Mouse (Mus musculus): ENCODE data around the gene Reln.
A peak's percentile ranks its signal among the peaks of the same experiment; 100 is the strongest.

Reln gene

DNA sequence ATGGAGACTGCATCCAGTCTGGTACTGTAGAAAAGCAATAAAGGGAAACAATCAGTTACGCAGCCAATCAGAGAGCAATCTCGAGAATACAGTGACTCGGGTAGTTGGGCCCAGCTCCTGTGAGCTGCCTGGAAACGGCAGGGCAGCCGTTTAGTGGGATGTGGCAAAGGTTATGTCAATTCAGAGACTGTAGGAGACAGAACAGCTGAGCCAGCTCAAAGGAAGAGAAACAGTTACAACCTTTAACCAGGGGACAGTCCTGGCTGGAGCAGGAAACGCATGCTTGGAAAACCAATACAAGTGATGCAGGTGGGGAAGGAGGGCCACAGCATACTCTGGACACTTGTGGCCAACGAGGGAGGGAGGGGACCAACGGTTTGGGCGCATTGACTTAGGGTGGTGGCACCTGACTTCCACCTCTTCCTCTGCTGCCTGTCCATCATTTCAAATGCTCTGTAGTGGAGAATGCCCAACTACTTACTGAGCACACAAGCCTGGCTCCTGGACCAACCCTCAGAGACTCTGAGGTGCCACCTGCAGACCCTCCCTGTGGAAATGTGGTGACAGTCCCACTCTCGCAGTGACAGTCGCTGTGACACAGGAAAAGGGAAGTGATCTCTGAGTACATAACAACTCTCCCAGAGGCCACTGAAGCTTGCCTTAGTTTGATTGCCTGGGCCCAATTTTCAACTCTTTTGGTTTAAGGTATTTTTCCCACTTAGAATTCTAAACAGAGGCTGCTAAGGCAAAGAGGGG lies 337.0 kb downstream of the Reln start:
- DNase-seq (ENCODE audit: low spot score) = no peak

DNA sequence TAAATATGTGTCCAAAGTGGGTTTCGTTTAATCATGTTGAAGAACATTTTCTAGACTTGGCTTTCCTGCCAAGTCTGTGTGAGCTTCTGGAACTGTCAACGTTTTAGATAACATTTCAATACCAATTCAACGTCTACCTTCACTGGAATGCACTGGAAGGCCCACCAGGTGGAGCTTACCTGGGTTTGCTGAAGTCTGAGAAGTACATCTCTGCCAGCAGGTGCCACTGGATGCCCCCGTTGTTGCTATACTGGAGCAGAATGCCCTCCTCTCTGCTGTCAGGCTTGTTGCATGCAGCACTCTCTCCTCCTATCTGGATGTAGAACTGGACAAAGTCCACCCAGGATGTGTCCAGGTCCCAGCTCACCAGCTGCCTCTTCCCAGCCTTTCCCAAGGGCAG lies 340.6 kb downstream of the Reln start:
- no peak for DNase-seq (ENCODE audit: low spot score)

DNA sequence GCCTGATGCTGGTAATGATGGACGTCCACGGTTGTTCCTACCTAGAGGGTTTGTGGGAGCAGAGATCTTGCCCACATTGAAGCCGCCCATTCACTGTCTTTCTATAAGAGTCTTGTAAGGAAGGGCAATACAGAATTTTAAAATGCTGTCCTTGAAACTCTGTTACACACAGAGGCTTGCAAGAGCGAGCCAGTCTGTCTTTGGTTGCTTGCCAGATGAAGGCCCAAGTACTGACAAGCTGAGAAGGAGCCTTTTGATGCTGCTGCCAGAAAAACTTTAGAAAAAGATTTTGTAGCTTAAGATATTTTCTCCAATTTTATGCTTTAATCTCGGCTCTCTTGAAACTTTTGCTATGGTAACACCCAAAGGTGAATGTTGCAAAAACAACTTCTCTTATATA lies 356.8 kb downstream of the Reln start:
- no peak for DNase-seq (ENCODE audit: low spot score)

DNA sequence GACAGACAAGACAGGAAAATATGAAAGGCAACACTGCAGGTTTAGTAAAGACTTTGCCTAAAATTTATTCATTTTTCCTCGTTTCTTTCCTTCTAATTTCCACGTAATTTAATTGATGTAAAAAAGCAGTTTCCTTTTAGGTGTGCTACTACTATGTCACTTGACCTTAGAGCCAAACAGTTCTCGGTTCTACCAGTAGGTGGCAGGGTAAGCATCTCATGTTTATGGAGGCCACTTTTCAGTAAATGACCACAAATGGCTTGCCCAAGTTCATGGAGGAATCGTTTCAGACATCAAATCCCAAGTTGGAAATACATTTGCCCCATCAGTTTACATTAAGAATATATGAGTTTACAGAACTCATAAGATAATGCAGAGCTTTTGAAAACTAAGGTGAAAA lies 358.2 kb downstream of the Reln start:
- DNase-seq (ENCODE audit: low spot score) = peak; percentile 15

DNA sequence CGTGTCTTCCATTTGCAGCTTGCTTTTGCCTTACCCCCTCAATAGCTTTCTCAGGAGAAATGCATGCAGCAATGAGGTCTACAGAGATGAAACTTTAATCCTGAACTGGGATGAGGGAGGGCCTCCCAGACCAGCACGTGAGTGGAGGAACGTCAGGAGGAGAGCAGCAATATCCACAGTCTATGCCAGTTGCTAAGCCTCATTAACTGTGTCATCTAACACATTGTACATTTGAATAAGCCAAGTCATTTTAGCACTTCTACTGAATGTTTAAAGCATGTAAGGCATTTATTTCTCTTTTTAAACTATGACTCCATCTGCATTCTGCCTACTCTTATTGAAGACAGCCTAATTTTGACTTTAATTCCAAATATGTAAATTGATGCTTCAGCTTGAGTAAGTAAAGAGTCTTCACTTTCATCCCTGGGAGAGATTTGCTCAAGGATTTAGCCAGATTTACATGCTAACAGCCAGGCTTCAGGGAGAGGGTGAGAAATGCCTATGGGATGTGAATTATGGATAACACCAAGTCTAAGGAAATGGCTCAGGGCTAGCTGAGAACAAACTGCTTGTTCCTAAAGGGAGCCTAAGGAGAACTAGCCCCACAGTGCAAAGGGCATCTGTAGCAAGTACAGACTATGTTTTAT lies 361.4 kb downstream of the Reln start:
- DNase-seq (ENCODE audit: low spot score) = no peak

DNA sequence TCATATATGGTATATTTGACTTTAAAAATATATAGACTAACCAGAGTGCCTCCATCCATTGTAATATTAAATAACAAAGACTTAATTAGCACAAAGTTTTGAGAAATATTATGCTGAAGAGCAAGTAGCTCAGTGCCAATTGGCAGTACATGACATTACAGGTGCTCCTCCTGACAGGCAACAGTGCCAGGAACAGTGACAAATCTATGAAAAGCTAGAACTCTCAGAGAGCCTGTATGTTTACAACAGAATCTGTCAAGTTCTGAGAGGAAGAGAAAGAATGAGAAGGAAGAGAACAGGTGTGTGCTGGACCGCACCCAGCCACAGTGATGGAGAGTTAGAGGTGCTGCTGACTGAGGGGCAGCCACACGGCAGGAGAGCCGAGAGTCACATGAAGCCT lies 363.3 kb downstream of the Reln start:
- no peak for DNase-seq (ENCODE audit: low spot score)

DNA sequence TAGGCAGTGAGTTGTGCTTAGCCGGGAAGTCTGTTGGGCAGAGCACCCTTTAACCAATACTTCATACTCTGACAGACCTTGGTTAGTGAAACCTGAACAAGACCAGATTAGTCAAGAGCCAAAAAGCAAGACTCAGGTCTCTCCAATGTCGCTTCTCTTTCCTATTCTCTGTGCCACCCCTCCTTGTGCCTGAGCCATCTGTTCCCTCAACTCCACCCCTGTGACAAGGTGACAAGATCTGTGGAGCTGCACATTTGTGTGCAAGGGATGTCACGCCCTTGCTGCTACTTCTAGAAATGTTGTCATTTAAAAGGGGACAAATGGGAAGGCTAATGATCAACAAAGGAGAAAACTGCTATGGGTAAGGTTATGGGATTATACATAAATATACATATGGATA lies 364.0 kb downstream of the Reln start:
- DNase-seq (ENCODE audit: low spot score) = no peak

DNA sequence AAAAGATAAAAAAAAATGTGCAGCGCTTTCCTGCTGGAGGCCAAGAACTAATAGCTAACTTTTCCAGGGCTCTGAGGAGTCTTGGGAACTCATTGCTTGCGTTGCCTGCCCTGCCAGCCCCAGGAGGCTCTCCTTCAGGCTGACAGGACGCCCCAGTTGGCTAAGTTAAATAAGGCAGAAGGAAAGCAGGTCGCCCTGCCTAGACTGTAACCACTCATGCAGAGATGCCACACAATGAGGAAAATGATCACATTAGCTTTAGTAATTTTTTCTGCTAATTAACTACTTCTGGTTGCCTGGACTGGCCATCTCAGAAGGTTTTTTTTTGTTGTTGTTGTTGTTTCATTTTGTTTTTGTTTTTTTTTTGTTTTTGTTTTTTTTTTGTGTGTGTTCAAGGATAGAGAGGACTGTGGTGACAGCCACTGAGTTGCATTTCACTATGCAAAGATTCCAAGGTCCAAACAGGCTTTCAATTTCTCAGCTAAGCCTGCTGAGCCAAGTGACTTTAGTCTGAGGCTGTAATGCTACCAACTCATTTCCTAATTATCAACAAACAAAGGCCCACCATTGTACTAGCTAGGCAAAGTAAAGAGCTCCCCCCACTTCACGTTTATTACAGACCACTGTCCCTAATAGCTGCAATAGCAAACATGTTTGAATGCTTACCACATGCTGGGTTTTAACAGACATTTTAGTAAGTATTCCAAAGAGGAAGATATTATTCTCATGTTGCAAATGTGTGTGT lies 371.1 kb downstream of the Reln start:
- DNase-seq (ENCODE audit: low spot score) = no peak

DNA sequence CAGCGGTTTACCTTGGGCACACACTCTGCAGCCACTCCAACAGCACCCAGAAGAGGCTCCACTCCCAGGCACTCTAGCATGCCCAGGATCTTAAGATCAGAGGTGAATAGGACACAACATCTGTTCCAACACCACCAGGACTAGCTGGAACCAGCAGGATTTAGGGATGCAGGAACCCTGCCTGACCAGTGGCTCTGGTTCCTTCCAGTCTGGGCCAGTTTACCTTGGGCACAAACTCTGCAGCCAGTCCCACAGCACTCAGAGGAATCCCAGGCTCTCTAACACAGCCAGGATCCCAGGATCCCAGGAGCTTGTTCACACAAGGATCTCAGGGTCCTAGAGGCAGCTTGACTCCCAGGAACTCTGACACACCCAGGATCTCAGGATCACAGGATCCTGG lies 382.7 kb downstream of the Reln start:
- no peak for DNase-seq (ENCODE audit: low spot score)

DNA sequence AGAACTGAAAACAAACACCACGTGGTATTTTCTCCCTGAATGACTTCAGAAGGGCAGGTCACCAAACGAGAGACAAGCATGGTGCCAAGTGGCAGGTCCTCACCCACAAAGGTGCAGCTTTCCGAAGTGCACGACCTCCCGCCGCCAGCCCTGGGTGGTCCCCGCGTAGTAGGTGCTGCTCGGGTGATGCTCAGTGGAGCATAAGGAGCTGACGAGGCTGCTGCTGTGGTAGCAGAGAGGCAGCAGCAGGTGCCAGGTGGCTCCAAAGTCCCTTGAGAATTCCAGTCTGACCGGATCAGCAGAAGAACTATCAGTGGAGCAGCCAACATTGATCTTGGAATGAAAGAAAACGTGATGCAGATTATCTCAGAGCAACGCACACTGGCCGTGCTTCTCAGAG lies 384.4 kb downstream of the Reln start:
- DNase-seq (ENCODE audit: low spot score) = no peak

DNA sequence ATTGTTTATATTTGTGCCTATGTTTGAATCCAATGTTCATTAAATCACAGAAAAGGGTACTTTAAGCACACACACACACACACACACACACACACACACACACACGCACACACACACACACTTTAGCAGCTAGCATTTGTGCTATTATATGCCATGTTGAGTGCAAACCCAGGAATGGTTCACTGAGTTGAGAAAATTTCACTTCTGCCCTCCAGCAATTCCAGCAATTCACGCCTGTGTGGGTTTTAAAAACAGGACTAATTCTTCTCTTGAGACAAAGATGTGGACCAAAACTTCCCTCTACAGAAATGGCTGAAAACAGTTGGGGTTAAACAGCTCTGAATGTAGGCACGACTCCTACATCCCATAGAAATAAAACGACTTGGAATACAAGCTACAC lies 386.9 kb downstream of the Reln start:
- DNase-seq (ENCODE audit: low spot score) = no peak

DNA sequence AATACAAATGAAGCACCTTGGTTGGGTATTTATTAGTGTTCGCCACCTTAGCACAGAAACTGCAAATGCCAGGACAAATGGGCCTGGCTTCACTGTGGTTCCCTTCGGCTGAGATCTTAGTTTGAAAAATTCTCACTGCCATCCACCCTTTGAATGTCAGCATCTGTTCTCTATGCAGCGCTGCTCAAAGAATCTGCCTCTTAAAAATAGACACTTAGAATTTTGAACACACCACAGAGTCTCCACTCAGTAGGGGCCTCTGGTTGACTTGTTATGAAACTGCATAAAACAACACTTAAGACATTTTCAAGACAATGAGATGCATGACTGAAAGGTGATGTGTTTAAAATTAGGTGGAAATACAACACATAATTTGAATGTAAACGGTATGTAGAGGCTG lies 387.4 kb downstream of the Reln start:
- DNase-seq (ENCODE audit: low spot score) = no peak

DNA sequence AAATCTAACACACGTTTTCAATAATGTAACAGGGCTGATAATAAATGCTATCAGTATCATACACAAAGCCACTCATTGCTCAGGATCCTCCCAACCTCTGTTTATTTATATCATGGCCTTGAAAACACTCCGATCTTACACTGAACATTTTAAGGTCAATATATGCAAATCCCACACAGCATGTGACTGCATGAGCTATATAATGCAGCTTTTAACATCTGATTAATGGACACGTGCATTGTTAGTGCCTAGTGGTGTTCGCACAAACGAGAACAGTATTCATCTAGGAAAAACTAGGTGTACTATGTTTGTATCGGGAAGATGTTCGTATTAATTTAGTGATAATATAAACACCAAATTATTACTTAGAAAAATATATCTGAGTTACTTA lies 395.0 kb downstream of the Reln start:
- no peak for DNase-seq (ENCODE audit: low spot score)

DNA sequence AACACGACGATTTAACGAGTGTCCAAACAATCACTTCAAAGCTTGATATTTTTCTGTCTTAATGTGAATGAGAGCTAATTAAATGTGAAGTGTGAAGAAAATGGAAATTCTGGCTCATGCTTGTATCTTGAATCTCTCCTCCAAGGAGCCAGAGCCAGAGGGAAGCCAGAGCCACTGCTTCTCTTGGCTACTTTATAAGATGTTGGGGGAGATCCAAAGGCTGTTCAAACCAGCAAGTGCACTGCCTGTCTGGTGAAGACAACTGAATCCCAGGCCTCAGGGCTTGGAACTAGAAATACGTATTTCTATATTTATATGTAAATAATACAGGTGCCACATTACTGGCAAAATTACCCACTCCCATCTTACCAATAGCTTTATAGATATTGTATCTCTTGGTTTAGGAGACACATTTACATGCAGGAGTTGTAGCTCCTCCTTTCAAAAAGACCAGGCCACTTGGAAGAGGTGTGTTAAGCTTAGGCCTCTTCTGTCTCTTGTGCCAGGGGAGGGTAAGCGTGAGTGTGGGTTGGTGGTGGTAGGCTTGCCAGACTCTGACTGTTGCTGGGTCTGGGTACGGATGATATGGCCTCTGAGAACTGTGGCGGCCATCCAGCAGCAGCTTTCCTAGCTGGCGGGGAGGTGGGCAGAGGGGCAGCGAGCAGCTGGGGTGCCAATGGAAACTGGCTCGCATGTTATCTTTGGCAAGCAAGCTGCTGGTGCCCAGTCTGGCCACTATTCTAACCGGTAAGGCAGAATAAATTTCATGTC lies 395.6 kb downstream of the Reln start:
- DNase-seq (ENCODE audit: low spot score) = no peak

DNA sequence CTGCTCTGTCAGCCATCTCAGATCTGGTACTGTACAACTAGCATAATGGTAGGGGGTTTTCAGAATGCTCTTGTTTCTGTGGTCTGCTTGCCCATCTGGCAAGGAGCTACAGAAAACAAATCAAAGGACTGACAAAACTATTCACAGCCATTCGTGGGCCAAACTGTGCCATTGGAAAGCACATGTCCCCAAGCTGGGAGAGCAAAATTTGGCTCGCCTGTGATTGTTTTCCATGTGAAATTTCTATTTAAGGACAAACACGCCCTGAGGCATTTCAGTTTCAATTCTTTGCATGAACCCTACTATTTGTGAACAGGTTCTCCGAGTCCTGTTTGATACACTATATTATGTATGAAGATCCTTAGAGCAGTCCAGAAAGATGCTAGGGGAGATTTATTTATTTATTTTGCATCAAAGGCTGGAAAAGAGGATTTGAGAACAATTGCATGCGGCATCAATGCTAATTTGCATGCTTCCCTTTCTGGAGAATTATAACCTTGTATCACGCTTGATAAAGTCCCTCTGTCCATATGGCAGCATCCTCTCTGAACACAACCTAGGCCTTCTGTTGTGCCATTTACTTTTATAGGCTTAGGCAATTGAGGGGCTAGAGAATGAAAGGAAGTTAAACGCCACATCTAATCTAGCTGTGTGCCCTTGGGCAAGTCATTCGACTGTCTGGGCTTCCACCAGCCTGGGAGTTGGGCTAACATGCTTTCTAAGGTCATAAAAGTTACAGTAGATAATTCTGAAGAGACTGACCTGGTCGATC lies 396.7 kb downstream of the Reln start:
- no peak for DNase-seq (ENCODE audit: low spot score)

DNA sequence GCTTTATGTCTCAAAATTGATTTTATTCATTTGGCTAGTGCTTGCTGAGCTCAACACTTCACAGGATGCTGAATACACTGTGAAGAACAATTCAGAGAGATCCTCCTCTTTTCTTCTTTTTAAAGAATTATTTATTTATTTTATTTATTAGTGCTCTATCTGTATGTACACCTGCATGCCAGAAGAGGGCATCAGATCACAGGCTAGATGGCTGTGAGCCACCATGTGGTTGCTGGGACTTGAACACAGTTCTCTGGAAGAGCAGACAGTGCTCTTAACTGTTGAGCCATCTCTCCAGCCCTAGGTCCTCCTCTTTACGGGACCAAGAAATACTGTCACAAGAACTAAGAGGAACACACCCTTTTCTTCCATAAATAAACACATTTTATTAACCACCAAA lies 399.9 kb downstream of the Reln start:
- DNase-seq (ENCODE audit: low spot score) = no peak

DNA sequence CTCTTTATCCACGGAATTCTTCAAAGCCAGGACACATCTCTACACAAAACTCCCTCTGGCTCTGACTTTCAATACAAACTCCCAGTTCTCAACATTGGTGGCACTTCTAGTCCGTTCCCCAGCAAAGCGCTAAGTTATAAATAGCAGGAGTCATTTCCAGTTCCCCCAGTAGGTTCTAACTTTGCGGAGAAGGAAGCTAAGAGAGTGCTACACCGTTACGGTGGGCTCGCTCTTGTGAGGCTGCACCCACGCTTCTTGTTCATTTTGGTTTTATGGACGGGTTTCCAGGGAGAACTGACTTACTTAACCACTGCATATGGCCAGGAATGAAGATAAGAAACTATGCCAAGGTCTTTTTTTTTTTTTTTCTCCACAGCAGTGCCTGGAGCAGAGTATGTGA lies 405.1 kb downstream of the Reln start:
- no peak for DNase-seq (ENCODE audit: low spot score)

DNA sequence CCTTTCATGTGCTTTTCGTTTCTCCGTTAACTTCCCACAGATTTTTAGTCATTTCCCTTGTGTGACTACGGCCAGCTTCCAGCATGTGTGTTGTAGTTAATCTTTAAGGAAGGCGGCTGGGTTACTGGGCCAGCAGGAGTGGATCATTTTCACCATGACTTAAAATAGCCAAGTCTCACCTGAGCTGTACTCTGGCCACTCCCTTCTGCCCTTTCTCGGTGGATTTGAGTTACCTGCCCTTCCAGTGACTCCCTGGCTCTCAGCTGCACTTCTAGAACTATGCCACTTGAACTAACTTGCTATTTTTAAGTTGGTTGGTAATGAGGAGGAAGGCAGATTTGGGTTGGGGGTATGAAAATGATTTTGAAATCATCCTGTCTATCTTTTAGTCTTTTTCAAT lies 406.4 kb downstream of the Reln start:
- DNase-seq (ENCODE audit: low spot score) = no peak

DNA sequence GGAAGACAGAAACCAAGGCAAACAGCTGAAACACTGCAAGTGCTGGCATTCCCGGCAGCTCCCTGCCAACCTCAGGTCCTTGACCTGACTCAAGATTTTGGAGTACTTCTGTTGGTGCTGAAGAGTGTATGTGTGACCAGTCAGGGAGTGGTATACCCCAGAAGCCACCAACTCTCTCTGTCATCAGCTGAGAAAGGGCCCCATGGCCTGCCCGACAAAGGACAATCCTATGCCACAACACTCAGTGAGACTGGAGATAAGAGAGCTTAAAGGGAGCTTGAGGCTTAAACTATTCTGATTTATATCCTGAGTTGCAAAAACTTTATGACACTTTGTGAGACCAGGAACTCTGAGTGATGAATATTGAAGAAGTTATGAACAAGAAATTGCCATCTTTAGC lies 407.9 kb downstream of the Reln start:
- DNase-seq (ENCODE audit: low spot score) = no peak

DNA sequence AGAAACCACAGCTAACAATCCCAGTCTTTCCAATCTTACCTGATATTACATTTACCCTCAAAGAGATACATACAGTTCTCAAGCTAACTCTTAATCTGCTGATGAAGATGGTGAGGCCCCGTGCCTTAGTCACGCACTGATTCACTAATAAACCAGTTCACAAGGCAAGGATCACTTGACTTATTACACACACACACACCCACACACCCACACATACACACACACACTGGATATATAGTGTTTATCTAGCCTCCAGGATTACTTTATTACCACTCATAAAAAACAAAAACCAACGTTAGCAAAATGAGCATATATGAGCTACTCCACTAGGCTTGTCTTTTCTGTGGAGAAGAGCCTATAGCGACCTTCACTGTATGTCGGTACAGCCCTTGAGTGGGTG lies 408.4 kb downstream of the Reln start:
- DNase-seq (ENCODE audit: low spot score) = no peak

DNA sequence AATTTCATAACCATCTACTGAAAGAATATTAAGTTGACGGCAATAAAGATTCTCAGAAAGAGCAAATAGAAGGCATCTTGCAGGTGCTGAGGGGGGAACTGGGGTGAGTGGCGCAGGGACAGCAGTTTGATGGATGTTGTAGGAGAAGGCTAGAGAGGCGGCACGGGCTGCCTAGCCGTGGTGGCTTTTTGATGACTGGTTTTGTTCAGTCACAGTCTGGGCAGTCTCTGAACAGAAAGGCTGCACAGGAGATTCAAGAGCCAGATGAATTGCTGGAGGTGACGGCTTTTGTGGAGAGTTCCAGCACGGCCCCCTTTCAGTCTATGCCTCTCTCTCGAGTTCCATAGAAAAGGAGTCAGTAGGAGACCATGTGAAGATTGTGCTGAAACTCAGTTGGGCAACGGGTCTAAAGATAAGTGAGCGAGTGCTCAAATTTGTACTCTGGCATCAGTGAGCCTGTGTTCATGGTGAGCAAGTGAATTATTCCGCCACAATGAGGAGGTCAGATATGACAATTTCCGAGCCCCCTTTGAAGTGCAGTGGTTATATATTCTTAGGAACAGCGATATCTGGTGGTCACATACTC lies 409.6 kb downstream of the Reln start:
- no peak for DNase-seq (ENCODE audit: low spot score)

Measured in ovary, postnatal 14 days (tissue).